Mouse (Mus musculus) small intestine, adult 10 weeks (tissue): ENCODE measurements around the gene Glis1. TPM values are rescaled to one million over a fixed set of nuclear protein-coding genes. Genes with fewer than 3 reads are reported as not detected.

Source experiments
- polyA plus RNA-seq: library from polyadenylated mRNA; stranded (reverse); fragments of 350-450 nt; fragmentation: Illumina TruSeq; extraction: RNeasy Lipid Tissue Mini Kit (QIAGEN cat#74804); gene quantifications from one replicate; pipeline ENCODE4 v1.2.3, GENCODE M21; 2014; ENCODE audit warnings: low replicate concordance

The Glis1 gene
- polyA plus RNA-seq = not detected

GRCm38 (mm10) chr4:107434356-107435237, at the start of gene Glis1:
Glis1 (plus strand) TSS chr4:107434591.

DNA sequence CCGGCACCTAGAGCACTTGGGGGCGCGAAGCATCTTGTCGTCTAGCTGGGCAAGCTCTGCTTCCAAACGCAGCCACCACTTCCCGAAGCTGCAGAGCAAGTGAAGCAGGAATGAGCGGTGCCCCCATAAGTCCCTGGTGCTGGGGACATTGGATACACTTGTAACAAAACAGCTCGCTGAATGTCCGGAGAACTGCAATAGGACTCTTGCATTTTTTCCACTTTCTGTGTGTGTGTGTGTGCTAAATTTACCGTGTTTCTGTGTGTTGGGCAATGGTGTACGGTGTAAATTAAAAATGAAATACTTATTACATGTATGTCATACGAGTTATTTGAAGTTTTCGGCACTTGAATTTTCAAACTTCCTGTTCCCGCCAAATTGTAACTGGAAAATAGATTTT, 249.7 kb downstream of the Glis1 start, which contains the start of gene Dmrtb1:
Gene Dmrtb1, minus strand, starts transcription at position 101 of the 400 bp plus-strand sequence.

Other genes with a start within 250 kb of the Glis1 start
- gene Ldlrad1, start 225.4 kb upstream of the Glis1 start, polyA plus RNA-seq = not detected
- gene Lrrc42, start 181.1 kb upstream of the Glis1 start, polyA plus RNA-seq = 13.4 TPM
- 41.3 TPM for gene Hspb11, start 181.0 kb upstream of the Glis1 start, polyA plus RNA-seq
- gene Dio1, start 127.4 kb upstream of the Glis1 start, polyA plus RNA-seq = 163 TPM
- 48.8 TPM for gene Yipf1, start 120.2 kb upstream of the Glis1 start, polyA plus RNA-seq
- gene Ndc1, start 66.8 kb upstream of the Glis1 start, polyA plus RNA-seq = 15.2 TPM
- gene Dmrtb1, start 249.6 kb downstream of the Glis1 start, polyA plus RNA-seq = not detected